Mouse (Mus musculus): ENCODE measurements around the gene Pik3c2a.
A peak's percentile ranks its signal among the peaks of the same experiment; 100 is the strongest.
"Not testable (repeated sequence)": the region's sequence is repeated elsewhere in the genome, so short reads cannot be mapped to it uniquely, and the experiment has no call there.

Pik3c2a gene

GRCm38 (mm10) chr7:116387389-116387788 lies 55.9 kb downstream of the Pik3c2a start:
- DNase-seq, result not testable (repeated sequence)

GRCm38 (mm10) chr7:116379181-116379580 lies 64.1 kb downstream of the Pik3c2a start:
- DNase-seq, result not testable (repeated sequence)

- no peak for DNase-seq
Observed at GRCm38 (mm10) chr7:116374284-116374683, 69.0 kb downstream of the Pik3c2a start.

GRCm38 (mm10) chr7:116336226-116336625 lies 107.0 kb downstream of the Pik3c2a start:
- DNase-seq, result peak; percentile 41 to 71

GRCm38 (mm10) chr7:116335133-116335532 lies 108.1 kb downstream of the Pik3c2a start:
- DNase-seq, result no peak

GRCm38 (mm10) chr7:116334669-116335038 lies 108.6 kb downstream of the Pik3c2a start:
- DNase-seq, result no peak

- DNase-seq, result peak; percentile 98 to 99
Observed at GRCm38 (mm10) chr7:116333713-116334668, 109.3 kb downstream of the Pik3c2a start, which contains the start of gene Rps13. Rps13 (minus strand) TSS chr7:116334195.

GRCm38 (mm10) chr7:116331246-116331645 lies 112.0 kb downstream of the Pik3c2a start:
- no peak for DNase-seq

- no peak for DNase-seq
Observed at GRCm38 (mm10) chr7:116329858-116330257, 113.4 kb downstream of the Pik3c2a start.

GRCm38 (mm10) chr7:116328777-116329176 lies 114.5 kb downstream of the Pik3c2a start:
- no peak for DNase-seq

- DNase-seq, result no peak
Observed at GRCm38 (mm10) chr7:116327901-116328300, 115.3 kb downstream of the Pik3c2a start.

GRCm38 (mm10) chr7:116323331-116323964 lies 119.8 kb downstream of the Pik3c2a start:
- peak; percentile 63 to 81 for DNase-seq

GRCm38 (mm10) chr7:116309456-116309855 lies 133.8 kb downstream of the Pik3c2a start:
- DNase-seq, result no peak

GRCm38 (mm10) chr7:116308632-116308991 lies 134.6 kb downstream of the Pik3c2a start:
- no peak for DNase-seq

- DNase-seq, result peak; percentile 40 to 60
Observed at GRCm38 (mm10) chr7:116307871-116308631, 135.2 kb downstream of the Pik3c2a start, which contains the start of gene Plekha7. Plekha7 (minus strand) TSS chr7:116308376.

- DNase-seq, result peak; percentile 60 to 75
Observed at GRCm38 (mm10) chr7:116307099-116307870, 136.0 kb downstream of the Pik3c2a start.

GRCm38 (mm10) chr7:116306601-116307000 lies 136.6 kb downstream of the Pik3c2a start:
- DNase-seq, result no peak

- DNase-seq, result no peak
Observed at GRCm38 (mm10) chr7:116301661-116302311, 141.5 kb downstream of the Pik3c2a start.

GRCm38 (mm10) chr7:116301144-116301543 lies 142.1 kb downstream of the Pik3c2a start:
- no peak for DNase-seq

GRCm38 (mm10) chr7:116298851-116299250 lies 144.4 kb downstream of the Pik3c2a start:
- no peak for DNase-seq

GRCm38 (mm10) chr7:116298389-116298788 lies 144.9 kb downstream of the Pik3c2a start:
- DNase-seq, result peak; percentile 25 to 56

- DNase-seq, result no peak
Observed at GRCm38 (mm10) chr7:116294961-116295360, 148.3 kb downstream of the Pik3c2a start.
